Mouse (Mus musculus): Measurements from ENCODE around the gene Rcc2.

DNA sequence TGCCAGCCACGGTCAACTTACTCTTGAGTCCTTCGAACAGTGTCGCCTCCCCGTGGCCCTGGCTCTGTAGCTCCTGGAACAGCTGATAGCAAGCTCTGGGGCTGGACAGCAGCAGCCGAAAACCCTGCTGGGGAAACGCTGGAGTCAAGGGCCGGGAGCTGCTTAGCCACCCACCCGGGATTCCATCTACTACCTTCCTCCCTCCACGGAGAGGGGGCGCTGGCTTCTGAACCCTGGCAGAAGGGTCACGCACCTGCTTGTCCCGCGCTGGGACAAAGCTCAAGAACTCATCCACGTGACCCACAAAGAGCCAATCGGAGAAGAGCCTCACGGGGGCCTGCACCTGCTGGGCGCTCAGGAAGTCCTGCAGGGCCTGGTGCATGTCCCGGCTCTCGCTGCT lies 50.0 kb downstream of the Rcc2 start:
- TF ChIP-seq KAT2A (conservative IDR thresholded peaks at IDR 0.05; ENCODE audit: low read depth, low read length) (no peak), EP300 (IDR thresholded peaks at IDR 0.05; ENCODE audit: low read depth in 1 of 2, low read length in 2 of 2) (no peak), ELF1 (IDR thresholded peaks at IDR 0.05; ENCODE audit: low read depth, low read length) (no peak), RCOR1 (IDR thresholded peaks at IDR 0.05; ENCODE audit: low read depth, low read length) (no peak), USF1 (IDR thresholded peaks at IDR 0.05; ENCODE audit: low read depth, low read length) (peak; percentile 28; the same call in 1 of the 2 replicates), E2F4 (IDR thresholded peaks at IDR 0.05; ENCODE audit: borderline replicate concordance, low read depth, low read length) (no peak), CTCF (IDR thresholded peaks at IDR 0.05 in 2 of 3, conservative IDR thresholded peaks at IDR 0.05 in 1 of 3; ENCODE audit: control insufficient read depth in 1 of 3, insufficient read depth in 1 of 3, low read depth in 2 of 3, low read length in 3 of 3, poor library complexity in 1 of 3, severe bottlenecking in 1 of 3) (no peak), POLR2A (IDR thresholded peaks at IDR 0.05; ENCODE audit: control insufficient read depth in 1 of 2, insufficient read depth in 1 of 2, low read depth in 1 of 2, low read length in 2 of 2, poor library complexity in 1 of 2) (no peak), TAL1 (IDR thresholded peaks at IDR 0.05; ENCODE audit: low read length) (no peak), POLR2AphosphoS2 (IDR thresholded peaks at IDR 0.05; ENCODE audit: low read length) (no peak)
